Comparison of ENCODE assay signal across 8 mouse cellular contexts in the genomic region with DNA sequence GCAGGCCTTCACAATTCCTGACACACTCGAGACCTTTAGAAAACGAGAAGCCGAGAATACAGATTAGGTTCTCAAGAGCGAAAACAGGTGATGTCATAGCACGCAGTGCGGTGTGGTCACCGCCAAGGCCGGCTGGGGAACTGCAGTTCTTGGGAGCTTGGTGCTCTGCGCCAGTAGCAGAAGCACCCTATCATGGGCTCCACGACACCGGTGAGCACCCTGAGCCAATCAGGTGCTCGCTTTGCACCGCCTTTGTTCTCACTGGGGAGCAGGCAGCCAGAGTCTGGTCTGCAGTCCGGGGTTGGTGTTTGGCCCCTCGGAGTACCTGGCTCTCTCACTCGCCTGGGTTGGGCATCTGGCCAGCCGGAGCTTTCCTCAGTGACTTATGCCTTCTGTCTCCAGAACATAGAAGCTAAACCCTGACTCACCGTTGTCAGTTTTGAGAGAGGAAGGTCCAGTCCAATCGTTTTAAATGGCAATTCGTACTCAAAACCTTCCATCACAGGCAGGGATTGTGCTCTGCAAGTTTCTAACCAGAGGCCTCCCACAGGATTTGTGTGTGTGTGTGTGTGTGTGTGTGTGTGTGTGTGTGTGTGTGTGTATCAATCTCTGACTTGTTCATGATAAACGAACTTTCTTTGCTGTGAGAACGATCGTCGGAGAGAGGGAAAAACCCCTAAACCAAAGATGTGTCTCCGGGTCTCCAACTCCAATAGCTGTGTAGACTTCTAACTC. TPM values are rescaled to one million over a fixed set of nuclear protein-coding genes. Genes with fewer than 3 reads are reported as not detected.
DNase-seq lines count a peak whose midpoint lies in the region; ATAC-seq and TF ChIP-seq lines count a peak whose summit lies in the region.

A gene (plus strand): TSS at position 82 of the 735 bp plus-strand sequence.

- H3K4me1 ChIP-seq in hindbrain, postnatal 0 days (ENCODE audit: insufficient read depth, low read length), result peaks cover 13% of the 10 kb centered on the region; the same call in 1 of the 2 replicates

- peak within 1 kb of the TSS; percentile 58 for H3K9ac ChIP-seq in hindbrain, postnatal 0 days (replicated peaks; ENCODE audit: low read length)

- ATAC-seq in hindbrain, postnatal 0 days, result peak; percentile 70

- no peaks in the 10 kb centered on the region for H3K36me3 ChIP-seq in hindbrain, postnatal 0 days (ENCODE audit: insufficient read depth, low read length)

- H3K27ac ChIP-seq in gastrocnemius, adult 2 months, result peak within 1 kb of the TSS; percentile 93
- peak within 1 kb of the TSS; percentile 91 for H3K27ac ChIP-seq in hindbrain, postnatal 0 days

- TF ChIP-seq CTCF in gastrocnemius, adult 2 months (IDR thresholded peaks at IDR 0.05), result peak; percentile 42
- TF ChIP-seq CTCF in hindbrain, postnatal 0 days (IDR thresholded peaks at IDR 0.05; ENCODE audit: low read depth), result peak; percentile 62

- no peaks in the 10 kb centered on the region for H3K9me3 ChIP-seq in hindbrain, postnatal 0 days (ENCODE audit: low read length)

- intact Hi-C loops in gastrocnemius, adult 2 months (cut with DNase I), result loop anchor here (5.0 to 10.0 kb wide), 3 partner anchors 100 to 388 kb away; no protein-coding TSS in a partner anchor

- WGBS in hindbrain, postnatal 0 days, result 2% methylated on average over 25 of the region's 25 CpGs

- H3K4me2 ChIP-seq in hindbrain, postnatal 0 days (ENCODE audit: low read depth, low read length), result peak within 1 kb of the TSS; percentile 69

- H3K27me3 ChIP-seq in hindbrain, postnatal 0 days (ENCODE audit: insufficient read depth, low read length), result no peaks in the 10 kb centered on the region

- peak; percentile 96 for DNase-seq in T-cell, adult 2 months (ENCODE audit: low spot score)
- DNase-seq in cerebellum, postnatal 36 days, result peak; percentile 82 to 86
- peak; percentile 81 for DNase-seq in gastrocnemius, adult 2 months
- peak; percentile 87 for DNase-seq in hindbrain, postnatal 0 days (ENCODE audit: low spot score)
- peak; percentile 62 to 68 for DNase-seq in left cerebral cortex, adult 18-20 months (ENCODE audit: low spot score in 2 of 2)
- DNase-seq in lung, postnatal 4 days, result peak; percentile 84 to 88
- peak; percentile 91 for DNase-seq in retina, postnatal 1 day
- peak; percentile 85 for DNase-seq in thymus, postnatal 4 days

- H3K4me3 ChIP-seq in gastrocnemius, adult 2 months, result peak within 1 kb of the TSS; percentile 96
- peak within 1 kb of the TSS; percentile 93 for H3K4me3 ChIP-seq in hindbrain, postnatal 0 days (ENCODE audit: low read length)

RNA-seq across cellular contexts. Expression of the gene that starts here (rescaled TPM):
- total RNA-seq in gastrocnemius, adult 2 months (2021), result 10 to 100 TPM; 16.6 to 27.7 TPM
- 49.3 and 54.2 TPM in 2 replicates for total RNA-seq in hindbrain, postnatal 0 days (2014; rRNA removed)
- 24.0 and 24.1 TPM in 2 replicates for polyA plus RNA-seq in hindbrain, postnatal 0 days (2015; fragmentation: Nextera tagmentation; extraction: Ambion mirVana)
- 100 to 1,000 TPM; 109 to 141 TPM for total RNA-seq in left cerebral cortex, adult 18-20 months (2021)

Comparison
In these comparisons a context has a peak if more than half of its experiments do, and no peak if none do; other contexts are left out.
1. Peak in every context shown above with its lines: DNase-seq, ATAC-seq, H3K4me3 ChIP-seq and H3K27ac ChIP-seq.